Mouse (Mus musculus): ENCODE results near the gene Ell2. TPM values are rescaled to one million over a fixed set of nuclear protein-coding genes. Genes with fewer than 3 reads are reported as not detected.

Gene Ell2
- total RNA-seq, 1 experiment from 2014 or later, result 85.5 TPM

- DNase-seq, result no peak
These were observed 111.9 kb downstream of the Ell2 start for GRCm38 (mm10) chr13:75818486-75818885.

GRCm38 (mm10) chr13:75818945-75819706 lies 112.6 kb downstream of the Ell2 start:
- no peak for DNase-seq

- no peak for DNase-seq
These were observed 113.3 kb downstream of the Ell2 start for GRCm38 (mm10) chr13:75819898-75820297.

Other genes with a start within 250 kb of the Ell2 start
- 27.9 and 28.8 TPM in 2 replicates for gene Glrx, start 133.1 kb downstream of the Ell2 start, total RNA-seq (2021)
- 10.6 and 11.7 TPM in 2 replicates for gene Rhobtb3, start 237.2 kb downstream of the Ell2 start, total RNA-seq (2021)

Data from adrenal gland, postnatal 14 days (tissue).